Mouse (Mus musculus) layer of hippocampus, postnatal 10 days (tissue): Measurements from ENCODE around the gene Ces3b. TPM values are rescaled to one million over a fixed set of nuclear protein-coding genes. Genes with fewer than 3 reads are reported as not detected.

Source experiments
- DNase-seq, 2 experiments: peaks; one replicate each; pipeline ENCODE4 v3.0.0; 2021; ENCODE audit warnings: low spot score in 2 of 2
- total RNA-seq, 2 experiments: library from RNA; stranded (reverse); gene quantifications; 2 replicates each; pipeline ENCODE4 v1.2.3; 2021

The Ces3b gene
- total RNA-seq, 2 experiments from 2014 or later, result not detected

DNA sequence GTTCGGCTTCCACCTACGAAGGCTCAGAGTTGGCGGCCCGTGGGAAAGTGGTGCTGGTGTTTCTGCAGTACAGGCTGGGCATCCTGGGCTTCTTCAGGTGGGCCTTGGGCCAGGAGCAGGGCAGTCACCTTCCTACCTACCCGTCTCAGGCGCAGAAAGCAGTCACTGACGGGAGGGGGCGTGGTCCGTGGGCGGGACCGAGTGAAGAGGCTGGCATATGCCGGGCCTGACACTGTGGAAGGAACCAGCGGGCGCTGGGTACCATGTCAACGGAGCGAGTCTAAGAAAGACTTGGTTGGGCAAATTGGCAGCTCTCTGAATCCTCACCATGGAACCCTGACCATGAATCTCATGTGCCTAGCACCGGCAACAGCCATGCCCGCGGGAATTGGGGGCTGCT is 58.8 kb downstream of the Ces3b start:
- DNase-seq, result no peak

Other genes starting within 250 kb of the Ces3b start
- not detected for gene Ces2c, start 236.7 kb upstream of the Ces3b start, total RNA-seq
- under 1 TPM in 1 of 2 experiments, not detected in 1; 0.16 TPM for gene Ces2e, start 157.5 kb upstream of the Ces3b start, total RNA-seq
- gene Ces2f, start 136.4 kb upstream of the Ces3b start, total RNA-seq, result not detected
- under 1 TPM; 0.16 to 0.21 TPM for gene Ces2g, start 122.0 kb upstream of the Ces3b start, total RNA-seq
- gene Ces2h, start 82.9 kb upstream of the Ces3b start, total RNA-seq, result not detected
- not detected for gene Ces3a, start 35.2 kb upstream of the Ces3b start, total RNA-seq
- gene Ces4a, start 48.0 kb downstream of the Ces3b start, total RNA-seq, result not detected
- gene Cbfb, start 86.9 kb downstream of the Ces3b start, total RNA-seq, result 10 to 100 TPM; 32.1 to 35.7 TPM
- 10 to 100 TPM; 24.5 to 26.6 TPM for gene D230025D16Rik, start 141.4 kb downstream of the Ces3b start, total RNA-seq
- 1 to 10 TPM; 3.4 to 4.2 TPM for gene B3gnt9, start 171.4 kb downstream of the Ces3b start, total RNA-seq
- gene Tradd, start 180.9 kb downstream of the Ces3b start, total RNA-seq, result 1 to 10 TPM; 6.5 to 8.9 TPM
- gene Fbxl8, start 180.9 kb downstream of the Ces3b start, total RNA-seq, result under 1 TPM; 0.45 to 0.87 TPM
- gene Hsf4, start 186.0 kb downstream of the Ces3b start, total RNA-seq, result under 1 TPM; 0.57 to 0.83 TPM
- 1 to 10 TPM; 3.6 to 3.7 TPM for gene Nol3, start 192.4 kb downstream of the Ces3b start, total RNA-seq
- 10 to 100 TPM; 60.0 to 60.5 TPM for gene 4931428F04Rik, start 206.1 kb downstream of the Ces3b start, total RNA-seq
- 1 to 10 TPM; 3.7 to 5.9 TPM for gene Exoc3l, start 212.3 kb downstream of the Ces3b start, total RNA-seq
- 10 to 100 TPM; 31.9 to 33.5 TPM for gene E2f4, start 213.9 kb downstream of the Ces3b start, total RNA-seq
- 1 to 10 TPM; 1.2 to 2.0 TPM for gene Elmo3, start 221.8 kb downstream of the Ces3b start, total RNA-seq
- gene Lrrc29, start 242.5 kb downstream of the Ces3b start, total RNA-seq, result 1 to 10 TPM; 4.9 to 6.7 TPM
- gene Tmem208, start 242.6 kb downstream of the Ces3b start, total RNA-seq, result 10 to 100 TPM; 43.4 to 46.6 TPM